Mouse (Mus musculus): ENCODE measurements around the gene Lrrc36. TPM values are rescaled to one million over a fixed set of nuclear protein-coding genes. Genes with fewer than 3 reads are reported as not detected.

The Lrrc36 gene
- total and polyA plus RNA-seq, 3 experiments = 0.19 to 0.34 (median 0.26) TPM

DNA sequence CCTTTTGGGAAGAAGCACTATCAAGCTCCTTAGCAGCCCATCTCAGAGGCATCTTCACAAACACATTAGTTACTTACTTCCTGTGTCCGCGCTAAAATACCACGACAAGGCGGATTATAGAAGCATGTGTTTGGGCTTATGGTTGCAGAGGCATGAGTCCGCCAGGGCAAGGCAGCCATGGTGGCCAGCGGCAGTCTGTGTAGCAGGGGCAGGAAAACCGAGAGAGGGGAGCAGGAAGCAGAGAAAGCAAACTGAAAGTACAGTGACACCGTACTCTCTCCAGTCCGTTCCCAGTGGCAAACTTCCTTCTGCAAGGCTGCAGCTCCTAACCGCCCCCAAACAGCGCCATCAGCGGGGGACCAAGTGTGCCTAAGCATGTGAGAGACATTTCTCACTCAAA, 86.4 kb downstream of the Lrrc36 start:
- Histone ChIP-seq H3K36me3 (replicated peaks in 1 of 2; ENCODE audit: control insufficient read depth in 1 of 2, insufficient read depth in 1 of 2, low read length in 1 of 2) (no peaks in the 10 kb centered on the region), H3K9ac (ENCODE audit: insufficient read depth, low read depth) (no peak overlapping the region), H3K27ac (ENCODE audit: insufficient read depth, low read depth) (no peak overlapping the region), H3K4me2 (ENCODE audit: insufficient read depth, low read depth, poor library complexity, severe bottlenecking) (peak overlapping the region; percentile 1), H3K27me3 (replicated peaks) (no peaks in the 10 kb centered on the region), H3K4me3 (replicated peaks in 1 of 3; ENCODE audit: low read depth in 2 of 3, low read length in 2 of 3, poor library complexity in 1 of 3) (no peak overlapping the region), H3K4me1 (ENCODE audit: control insufficient read depth in 1 of 2, insufficient read depth in 2 of 2) (peaks cover 0 to 15% of the 10 kb centered on the region in 2 experiments; a peak in 2 of 4 replicates), H3K79me2 (replicated peaks; ENCODE audit: control insufficient read depth, extremely low read depth, insufficient read depth, poor library complexity, severe bottlenecking) (no peaks in the 10 kb centered on the region), H3K9me3 (replicated peaks; ENCODE audit: low read length) (no peaks in the 10 kb centered on the region)
- dilution Hi-C loops (cut with MboI; ENCODE audit: extremely low pct_ligation_motif_present, extremely low pct_unique_long_range_greater_than_20kb, low sequenced_read_pairs) (no loop called here), in situ Hi-C loops (cut with MboI; ENCODE audit: low pct_ligation_motif_present, low pct_unique_long_range_greater_than_20kb, low sequenced_read_pairs) (no loop called here)
- DNase-seq (ENCODE audit: extremely low read depth) = no peak
- TF ChIP-seq TCF12 (IDR thresholded peaks at IDR 0.05; ENCODE audit: low read depth, low read length) (no peak), CHD1 (IDR thresholded peaks at IDR 0.05; ENCODE audit: low read depth, low read length) (no peak)

DNA sequence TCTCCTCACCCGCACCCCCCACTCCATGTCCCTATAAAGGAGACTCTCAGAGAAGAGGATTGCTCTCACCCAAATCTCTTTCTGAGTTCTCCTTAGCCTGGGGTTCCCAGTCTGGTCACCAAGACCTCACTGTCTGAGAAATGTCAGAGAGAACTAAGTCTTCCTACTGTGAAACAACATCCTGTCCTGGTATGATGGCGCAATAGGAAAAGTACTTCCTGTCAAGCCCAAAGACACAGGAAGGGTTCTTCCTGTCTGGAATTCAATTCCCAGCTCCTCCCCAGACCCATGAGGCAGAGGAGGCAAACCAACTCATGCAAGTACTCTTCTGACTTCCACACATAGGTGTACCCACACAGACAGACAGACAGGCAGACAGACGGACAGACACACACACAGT, 91.2 kb downstream of the Lrrc36 start:
- Histone ChIP-seq H3K9ac (ENCODE audit: insufficient read depth, low read depth) (no peak overlapping the region), H3K36me3 (replicated peaks in 1 of 2; ENCODE audit: control insufficient read depth in 1 of 2, insufficient read depth in 1 of 2, low read length in 1 of 2) (no peaks in the 10 kb centered on the region), H3K27ac (ENCODE audit: insufficient read depth, low read depth) (no peak overlapping the region), H3K4me3 (replicated peaks in 1 of 3; ENCODE audit: low read depth in 2 of 3, low read length in 2 of 3, poor library complexity in 1 of 3) (no peak overlapping the region), H3K4me2 (ENCODE audit: insufficient read depth, low read depth, poor library complexity, severe bottlenecking) (no peak overlapping the region), H3K27me3 (replicated peaks) (peaks cover 3% of the 10 kb centered on the region), H3K4me1 (ENCODE audit: control insufficient read depth in 1 of 2, insufficient read depth in 2 of 2) (peaks cover 5 to 17% of the 10 kb centered on the region in 2 experiments), H3K79me2 (replicated peaks; ENCODE audit: control insufficient read depth, extremely low read depth, insufficient read depth, poor library complexity, severe bottlenecking) (no peaks in the 10 kb centered on the region), H3K9me3 (replicated peaks; ENCODE audit: low read length) (no peaks in the 10 kb centered on the region)
- no peak for TF ChIP-seq PAX5 (IDR thresholded peaks at IDR 0.05; ENCODE audit: low read length)
- TF ChIP-seq USF2 (conservative IDR thresholded peaks at IDR 0.05; ENCODE audit: low read depth, low read length) = no peak
- TF ChIP-seq UBTF (IDR thresholded peaks at IDR 0.05; ENCODE audit: low read depth, low read length) = no peak
- no peak for TF ChIP-seq MAZ (IDR thresholded peaks at IDR 0.05; ENCODE audit: low read depth, low read length)
- TF ChIP-seq ETS1 (conservative IDR thresholded peaks at IDR 0.05; ENCODE audit: low read depth, low read length) = no peak
- no peak for TF ChIP-seq POLR2A (IDR thresholded peaks at IDR 0.05; ENCODE audit: low read depth, low read length)
- no peak for TF ChIP-seq EP300 (IDR thresholded peaks at IDR 0.05; ENCODE audit: low read length)
- TF ChIP-seq MAX (IDR thresholded peaks at IDR 0.05; ENCODE audit: low read length) = no peak
- TF ChIP-seq MYC (IDR thresholded peaks at IDR 0.05; ENCODE audit: low read depth, low read length) = no peak
- TF ChIP-seq ZNF384 (IDR thresholded peaks at IDR 0.05; ENCODE audit: low read depth, low read length) = no peak
- TF ChIP-seq GABPA (IDR thresholded peaks at IDR 0.05; ENCODE audit: insufficient replicate concordance, low read depth, low read length) = no peak
- TF ChIP-seq USF1 (IDR thresholded peaks at IDR 0.05; ENCODE audit: low read depth, low read length) = no peak
- TF ChIP-seq IRF4 (IDR thresholded peaks at IDR 0.05; ENCODE audit: low read depth, low read length) = no peak
- TF ChIP-seq ZMIZ1 (IDR thresholded peaks at IDR 0.05; ENCODE audit: low read depth, low read length) = no peak
- no peak for TF ChIP-seq MAFK (IDR thresholded peaks at IDR 0.05; ENCODE audit: insufficient replicate concordance, low read length)
- TF ChIP-seq RCOR1 (conservative IDR thresholded peaks at IDR 0.05; ENCODE audit: low read depth, low read length) = no peak
- no peak for TF ChIP-seq CTCF (conservative IDR thresholded peaks at IDR 0.05 in 1 of 2, IDR thresholded peaks at IDR 0.05 in 1 of 2; ENCODE audit: low read depth in 2 of 2, low read length in 2 of 2)
- no peak for TF ChIP-seq KAT2A (IDR thresholded peaks at IDR 0.05; ENCODE audit: insufficient replicate concordance, low read length)
- no peak for DNase-seq (ENCODE audit: extremely low read depth)
- dilution Hi-C loops (cut with MboI; ENCODE audit: extremely low pct_ligation_motif_present, extremely low pct_unique_long_range_greater_than_20kb, low sequenced_read_pairs) = no loop called here
- in situ Hi-C loops (cut with MboI; ENCODE audit: low pct_ligation_motif_present, low pct_unique_long_range_greater_than_20kb, low sequenced_read_pairs) = no loop called here
